Mouse (Mus musculus) midbrain, embryonic 14.5 days (tissue): ENCODE data around the gene Tmed6. TPM values are rescaled to one million over a fixed set of nuclear protein-coding genes. Genes with fewer than 3 reads are reported as not detected.
"Not testable (repeated sequence)": the region's sequence is repeated elsewhere in the genome, so short reads cannot be mapped to it uniquely, and the experiment has no call there.

Experiments used
- ATAC-seq: fragments of 200-750 bp; cut with Nextera tagmentation; 2 replicates; pipeline ENCODE4 v1.8.0; 2017; ENCODE audit warnings: moderate number of reproducible peaks, moderate library complexity; ENCODE audit not compliant: low FRiP score, low TSS enrichment
- DNase-seq: peaks from one replicate; pipeline ENCODE4 v3.0.0-alpha.2; 2015
- H3K27ac ChIP-seq: fragments of 300-500 bp; sonication (generic); replicated peaks from 2 replicates; pipeline ENCODE4 v1.5.1; 2014; ENCODE audit warnings: mild to moderate bottlenecking, low read depth, low read length, moderate library complexity
- H3K27me3 ChIP-seq: fragments of 300-500 bp; sonication (generic); 2 replicates; pipeline ENCODE4 v1.6.1; 2014; ENCODE audit warnings: low read length, control low read depth, mixed read lengths; ENCODE audit not compliant: control insufficient read depth, insufficient read depth
- H3K36me3 ChIP-seq: fragments of 300-500 bp; sonication (generic); 2 replicates; pipeline ENCODE4 v1.6.1; 2014; ENCODE audit warnings: low read length, control low read depth; ENCODE audit not compliant: control insufficient read depth, insufficient read depth
- H3K4me1 ChIP-seq: fragments of 300-500 bp; sonication (generic); 2 replicates; pipeline ENCODE4 v1.6.1; 2014; ENCODE audit warnings: mild to moderate bottlenecking, antibody characterized with exemption, low read length, control low read depth; ENCODE audit not compliant: control insufficient read depth, insufficient read depth
- H3K4me2 ChIP-seq: fragments of 300-500 bp; sonication (generic); 2 replicates; pipeline ENCODE4 v1.6.1; 2014; ENCODE audit warnings: mild to moderate bottlenecking, low read length, moderate library complexity
- H3K4me3 ChIP-seq: fragments of 300-500 bp; sonication (generic); replicated peaks from 2 replicates; pipeline ENCODE4 v1.5.1; 2014; ENCODE audit warnings: low read depth, low read length
- H3K9ac ChIP-seq: fragments of 300-500 bp; sonication (generic); replicated peaks from 2 replicates; pipeline ENCODE4 v1.6.1; 2014; ENCODE audit warnings: mild to moderate bottlenecking, low read length, moderate library complexity
- H3K9me3 ChIP-seq: fragments of 300-500 bp; sonication (generic); 2 replicates; pipeline ENCODE4 v1.6.1; 2016; ENCODE audit warnings: low read length, control low read depth, mixed read lengths; ENCODE audit not compliant: control insufficient read depth
- WGBS: fragments of 180-500 bp; shearing (Covaris S2); extraction: QIAGEN DNeasy Blood & Tissue Kit; methylation state at CpG from one replicate; pipeline ENCODE4 v1.1.7; 2014; 5-methylcytosine and 5-hydroxymethylcytosine counted together
- polyA plus RNA-seq: library from polyadenylated mRNA; unstranded; fragments of >200 nt; fragmentation: Nextera tagmentation; extraction: Ambion mirVana; gene quantifications from 2 replicates; pipeline ENCODE4 v1.2.1, GENCODE M21; 2014

Tmed6 gene
- polyA plus RNA-seq, 1 experiment from 2014 or later: not detected

DNA sequence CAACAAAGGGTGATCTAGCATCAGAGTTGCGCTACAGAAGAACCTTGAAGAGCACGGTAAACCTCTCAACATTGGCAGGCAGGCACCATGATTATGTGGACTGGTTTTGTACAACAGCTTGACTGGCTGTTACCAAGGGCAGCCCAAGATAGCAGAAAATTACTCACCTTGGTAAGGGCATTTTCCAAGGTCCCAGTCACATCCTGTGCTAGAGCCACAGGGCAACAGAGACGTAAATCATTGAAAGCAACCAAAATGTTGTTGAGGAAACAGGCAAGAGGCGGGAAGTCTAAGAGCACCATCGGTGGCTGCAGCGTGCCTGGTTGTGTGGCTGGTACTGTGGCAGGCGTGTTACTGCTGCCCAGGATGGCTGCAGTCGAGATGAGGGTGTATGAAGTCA, 13.4 kb downstream of the Tmed6 start:
- no peaks in the 10 kb centered on the region for H3K9me3 ChIP-seq
- H3K9ac ChIP-seq: no peak overlapping the region
- H3K27ac ChIP-seq: no peak overlapping the region
- H3K4me1 ChIP-seq: 0 out of 2 replicates have a peak, but pooled peaks cover 6% of the 10 kb centered on the region
- H3K36me3 ChIP-seq: peaks cover 51% of the 10 kb centered on the region
- no peaks in the 10 kb centered on the region for H3K27me3 ChIP-seq
- ATAC-seq: no peak
- no peak overlapping the region for H3K4me2 ChIP-seq
- 98% methylated on average over 8 of the region's 8 CpGs for WGBS
- DNase-seq: no peak
- no peak overlapping the region for H3K4me3 ChIP-seq

DNA sequence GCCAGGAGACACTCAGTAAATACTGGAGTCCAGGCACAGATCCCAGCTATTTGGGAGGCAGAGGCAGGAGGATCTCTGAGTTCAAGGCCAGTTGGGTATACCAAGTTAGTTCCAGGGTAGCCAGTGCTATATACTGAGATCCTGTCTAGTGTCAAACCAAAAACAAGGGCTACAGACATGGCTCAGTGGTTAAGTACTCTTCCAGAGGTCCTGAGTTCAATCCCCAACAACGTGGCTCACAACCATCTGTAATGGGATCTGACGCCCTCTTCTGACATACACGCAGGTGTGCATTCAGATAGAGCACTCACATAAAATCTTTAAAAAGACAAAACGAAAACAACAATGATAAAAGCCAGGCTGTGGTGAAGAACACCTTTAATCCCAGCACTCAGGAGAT, 16.0 kb downstream of the Tmed6 start:
- Histone ChIP-seq H3K9ac (no peak overlapping the region), H3K4me3 (no peak overlapping the region), H3K4me1 (0 out of 2 replicates have a peak, but pooled peaks cover 6% of the 10 kb centered on the region), H3K27me3 (no peaks in the 10 kb centered on the region), H3K36me3 (peaks cover 74% of the 10 kb centered on the region), H3K4me2 (peak overlapping the region; percentile 83), H3K9me3 (no peaks in the 10 kb centered on the region), H3K27ac (no peak overlapping the region)
- DNase-seq (no peak), ATAC-seq (no peak)
- WGBS: 95% methylated on average over 4 of the region's 4 CpGs

DNA sequence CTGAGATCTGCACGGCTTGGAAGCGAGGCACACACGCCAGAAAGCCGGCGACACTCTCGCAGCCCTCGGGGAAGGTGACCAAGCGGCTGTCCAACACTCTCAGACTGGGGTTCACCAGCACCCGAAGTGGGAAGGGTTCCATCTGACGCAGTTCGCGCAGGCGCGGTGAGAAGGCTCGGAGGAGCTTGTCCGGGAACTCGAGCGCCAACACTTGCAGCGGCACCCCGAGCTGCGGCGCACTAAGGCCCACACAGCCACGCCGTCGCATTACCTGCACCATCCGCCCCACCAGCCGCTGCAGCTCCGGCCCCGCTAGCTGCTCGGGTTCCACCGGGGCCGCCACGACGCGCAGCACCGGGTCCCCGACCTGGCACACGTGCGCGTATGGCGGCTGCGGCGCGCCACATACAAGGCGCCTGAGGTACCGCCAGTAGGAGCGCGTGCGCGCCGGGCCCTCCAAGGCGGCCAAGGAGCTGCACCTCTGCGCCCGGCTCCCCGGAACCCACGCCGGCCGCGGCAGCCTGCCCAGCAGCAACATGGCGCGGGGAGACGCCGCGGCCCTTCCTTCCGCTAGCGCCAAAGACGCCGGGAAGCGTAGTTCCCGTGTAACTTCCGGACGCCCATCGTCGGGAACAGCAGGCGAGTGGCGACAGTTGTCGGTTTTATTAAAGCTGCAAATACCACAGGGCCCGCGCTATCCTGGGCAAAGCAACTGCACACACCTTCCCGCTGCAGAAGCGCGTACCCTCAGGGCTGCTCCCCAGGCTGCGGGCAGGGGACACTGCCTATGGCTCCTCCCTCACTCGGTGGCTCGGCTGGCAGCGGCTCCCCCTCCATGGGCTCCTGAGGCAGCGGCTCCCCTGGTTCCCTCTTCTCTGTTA, 17.1 kb downstream of the Tmed6 start, which contains the start of gene Pdf:
Gene Pdf (minus strand): TSS at position 554 of the 881 bp plus-strand sequence.
- peak; percentile 86 for DNase-seq
- Histone ChIP-seq H3K9ac (peak within 1 kb of the TSS; percentile 75), H3K4me1 (0 out of 2 replicates have a peak, but pooled peaks cover 6% of the 10 kb centered on the region), H3K4me2 (peak within 1 kb of the TSS; percentile 83), H3K36me3 (peaks cover 76% of the 10 kb centered on the region), H3K9me3 (no peaks in the 10 kb centered on the region), H3K27ac (peak within 1 kb of the TSS; percentile 86), H3K4me3 (peak within 1 kb of the TSS; percentile 71), H3K27me3 (no peaks in the 10 kb centered on the region)
- WGBS: under 1% methylated on average over 87 of the region's 87 CpGs
- ATAC-seq: peak; percentile 82

- DNase-seq: no peak
- Histone ChIP-seq H3K27ac (no peak overlapping the region), H3K4me1 (0 out of 2 replicates have a peak, but pooled peaks cover 6% of the 10 kb centered on the region), H3K4me2 (no peak overlapping the region), H3K4me3 (no peak overlapping the region), H3K9ac (no peak overlapping the region), H3K27me3 (no peaks in the 10 kb centered on the region), H3K9me3 (no peaks in the 10 kb centered on the region), H3K36me3 (peaks cover 81% of the 10 kb centered on the region)
- 92% methylated on average over 5 of the region's 5 CpGs for WGBS
- ATAC-seq: no peak
Observed at GRCm38 (mm10) chr8:107046976-107047375, 18.5 kb downstream of the Tmed6 start.

DNA sequence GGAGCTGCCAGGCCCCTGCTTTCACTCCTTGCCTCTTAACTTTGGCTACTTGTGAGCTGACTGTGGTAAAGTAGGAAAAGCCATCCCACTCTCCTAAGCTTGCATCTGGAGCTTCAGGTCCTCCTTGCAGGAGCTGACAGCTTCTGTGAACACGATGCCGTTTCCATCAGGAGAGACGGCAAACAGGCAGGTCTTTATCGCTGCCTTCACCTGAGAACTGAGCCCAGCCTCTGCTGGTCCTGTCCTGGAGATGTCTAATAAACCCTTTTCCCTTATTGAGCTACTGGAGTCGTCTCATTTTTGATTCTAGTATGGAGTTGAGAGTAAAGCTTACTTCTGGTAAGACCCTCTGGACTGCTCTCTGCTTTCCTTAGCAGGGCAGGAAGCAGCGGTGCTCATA, 20.0 kb downstream of the Tmed6 start:
- WGBS: 96% methylated on average over 6 of the region's 6 CpGs
- no peak for DNase-seq
- no peak overlapping the region for H3K4me2 ChIP-seq
- no peaks in the 10 kb centered on the region for H3K9me3 ChIP-seq
- H3K27me3 ChIP-seq: no peaks in the 10 kb centered on the region
- no peak for ATAC-seq
- no peak overlapping the region for H3K4me3 ChIP-seq
- H3K4me1 ChIP-seq: 0 out of 2 replicates have a peak, but pooled peaks cover 6% of the 10 kb centered on the region
- no peak overlapping the region; the same call in 1 of the 2 replicates for H3K9ac ChIP-seq
- H3K27ac ChIP-seq: no peak overlapping the region
- peaks cover 81% of the 10 kb centered on the region for H3K36me3 ChIP-seq

DNA sequence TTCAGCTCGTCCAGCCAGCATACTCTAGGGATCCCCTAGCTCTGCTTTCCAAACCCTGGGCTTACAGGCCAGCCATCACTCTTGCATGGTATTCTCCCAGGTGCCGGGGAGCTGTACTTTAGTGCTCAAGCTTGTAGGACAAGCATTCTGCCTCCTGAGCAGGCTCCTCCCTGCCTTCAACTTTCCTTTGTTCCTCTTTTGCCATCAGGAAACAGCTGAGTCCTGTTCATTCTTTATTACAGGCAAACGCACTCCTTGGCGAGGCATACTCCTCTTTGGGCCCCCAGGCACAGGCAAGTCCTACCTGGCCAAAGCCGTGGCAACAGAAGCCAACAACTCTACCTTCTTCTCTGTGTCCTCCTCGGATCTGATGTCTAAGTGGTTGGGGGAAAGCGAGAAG, 24.8 kb downstream of the Tmed6 start:
- DNase-seq (no peak), ATAC-seq (no peak)
- WGBS: 88% methylated on average over 7 of the region's 7 CpGs
- Histone ChIP-seq H3K27ac (no peak overlapping the region), H3K4me1 (no peaks in the 10 kb centered on the region), H3K4me2 (no peak overlapping the region), H3K36me3 (peaks cover 83% of the 10 kb centered on the region), H3K27me3 (no peaks in the 10 kb centered on the region), H3K4me3 (no peak overlapping the region), H3K9me3 (no peaks in the 10 kb centered on the region), H3K9ac (no peak overlapping the region)

DNA sequence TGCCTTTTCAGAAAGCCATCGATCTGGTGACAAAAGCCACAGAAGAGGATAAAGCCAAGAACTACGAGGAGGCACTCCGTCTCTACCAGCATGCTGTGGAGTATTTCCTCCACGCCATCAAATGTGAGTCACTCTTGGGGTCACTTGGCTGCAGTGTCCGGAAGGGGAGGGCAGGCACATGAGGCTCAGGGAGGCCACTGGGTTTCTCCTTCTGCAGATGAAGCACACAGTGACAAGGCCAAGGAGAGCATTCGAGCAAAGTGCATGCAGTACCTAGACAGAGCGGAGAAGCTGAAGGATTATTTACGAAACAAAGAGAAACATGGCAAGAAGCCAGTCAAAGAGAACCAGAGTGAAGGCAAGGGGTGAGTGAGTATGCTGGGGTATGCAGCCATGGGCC, 28.8 kb downstream of the Tmed6 start:
- Histone ChIP-seq H3K4me3 (no peak overlapping the region), H3K9ac (no peak overlapping the region), H3K4me1 (peaks cover 15% of the 10 kb centered on the region), H3K27me3 (no peaks in the 10 kb centered on the region), H3K4me2 (no peak overlapping the region), H3K27ac (no peak overlapping the region), H3K9me3 (no peaks in the 10 kb centered on the region), H3K36me3 (peaks cover 43% of the 10 kb centered on the region)
- WGBS: 91% methylated on average over 8 of the region's 8 CpGs
- DNase-seq: no peak
- no peak for ATAC-seq

GRCm38 (mm10) chr8:107035641-107036040, 29.8 kb downstream of the Tmed6 start:
- no peak for DNase-seq
- Histone ChIP-seq H3K4me2 (no peak overlapping the region), H3K9ac (no peak overlapping the region), H3K27ac (no peak overlapping the region), H3K27me3 (no peaks in the 10 kb centered on the region), H3K4me1 (peaks cover 15% of the 10 kb centered on the region), H3K36me3 (peaks cover 34% of the 10 kb centered on the region), H3K4me3 (no peak overlapping the region), H3K9me3 (no peaks in the 10 kb centered on the region)
- WGBS: 90% methylated on average over 3 of the region's 3 CpGs
- no peak for ATAC-seq

- H3K27me3 ChIP-seq, H3K9me3 ChIP-seq, DNase-seq, H3K4me3 ChIP-seq, ATAC-seq, H3K4me2 ChIP-seq, H3K9ac ChIP-seq, H3K27ac ChIP-seq: not testable (repeated sequence)
- Histone ChIP-seq H3K36me3 (peaks cover 14% of the 10 kb centered on the region), H3K4me1 (peaks cover 15% of the 10 kb centered on the region)
- 93% methylated on average over 2 of the region's 2 CpGs for WGBS
Observed at GRCm38 (mm10) chr8:107033609-107034008, 31.8 kb downstream of the Tmed6 start.
